Mouse (Mus musculus) lung, postnatal 10 days (tissue): ENCODE data around the gene Astn1.

Experiments
- DNase-seq: peaks from one replicate; pipeline ENCODE4 v3.0.0; 2021

Gene Astn1

DNA sequence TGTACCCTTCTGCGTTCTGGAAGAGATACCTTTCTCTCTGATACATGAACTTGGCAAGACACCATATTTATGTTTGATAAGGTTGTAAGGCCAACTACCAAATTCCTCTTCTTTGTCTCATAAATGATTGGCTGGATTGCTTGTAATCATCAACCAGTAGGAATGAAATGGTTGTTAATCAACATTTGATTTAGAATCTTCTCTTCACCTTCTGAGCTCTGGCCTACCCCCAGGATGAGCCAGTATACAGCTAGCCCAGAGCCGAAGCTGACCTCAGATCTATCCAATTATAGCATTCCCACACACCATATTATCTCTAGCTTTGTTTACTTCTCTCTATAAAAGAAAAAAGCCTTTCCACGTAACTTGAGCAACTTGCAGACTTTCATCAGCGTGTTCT is 270.9 kb downstream of the Astn1 start:
- DNase-seq: no peak

DNA sequence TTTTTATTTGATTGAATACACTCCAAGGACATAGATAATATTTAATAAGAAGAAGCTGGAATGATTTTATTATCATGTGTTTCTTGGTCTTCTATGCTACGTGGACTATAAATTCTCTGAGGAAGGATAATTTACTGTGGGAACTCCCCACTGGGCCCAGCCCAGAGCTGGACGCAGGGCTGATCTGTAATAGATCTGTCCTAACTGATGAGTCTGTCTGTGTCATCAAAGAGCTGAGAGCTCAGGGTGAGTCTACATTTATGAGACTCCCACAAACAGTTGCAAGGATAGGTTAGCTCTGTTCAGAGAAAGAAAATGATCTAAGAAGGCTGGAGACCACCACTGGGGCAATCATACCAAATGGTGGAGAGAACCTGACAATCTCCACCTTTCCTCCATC is 271.4 kb downstream of the Astn1 start:
- no peak for DNase-seq

DNA sequence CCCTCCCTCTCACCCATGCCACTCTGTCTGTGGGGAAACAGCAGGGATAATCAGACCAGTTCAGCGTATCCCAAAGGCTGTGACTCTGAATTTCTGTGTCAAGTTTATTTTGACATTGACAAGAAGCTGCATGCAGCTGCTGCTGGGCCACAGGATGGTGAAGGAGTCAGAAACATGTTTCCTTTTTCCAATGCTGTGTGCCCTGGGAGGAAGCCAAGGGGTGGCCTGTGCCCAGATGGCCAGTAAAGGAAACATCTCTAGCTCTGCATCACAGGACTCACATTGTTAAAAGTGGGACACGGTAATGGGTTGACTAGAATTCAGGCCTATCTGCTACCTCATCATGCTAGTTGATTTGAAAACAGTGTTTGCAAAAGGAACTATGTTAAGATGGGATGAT is 279.2 kb downstream of the Astn1 start:
- DNase-seq: peak; percentile 13

DNA sequence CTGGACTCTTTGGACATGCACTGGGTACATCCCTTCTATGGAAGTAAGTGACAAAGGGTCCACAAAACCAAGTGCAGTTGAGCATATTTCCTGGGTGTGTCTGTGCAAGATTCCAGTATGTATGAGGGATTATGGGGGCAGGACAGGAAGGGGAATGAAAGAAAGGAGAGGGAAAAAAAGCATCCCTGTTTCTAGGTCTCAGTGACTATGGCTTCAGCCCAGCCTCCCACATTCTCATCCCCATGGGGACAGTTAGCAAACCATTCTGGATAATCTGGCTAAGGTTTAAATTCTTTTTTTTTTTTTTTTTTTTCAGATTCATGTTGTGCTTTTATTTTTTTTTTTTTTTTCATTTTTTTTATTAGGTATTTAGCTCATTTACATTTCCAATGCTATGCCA is 280.2 kb downstream of the Astn1 start:
- no peak for DNase-seq

DNA sequence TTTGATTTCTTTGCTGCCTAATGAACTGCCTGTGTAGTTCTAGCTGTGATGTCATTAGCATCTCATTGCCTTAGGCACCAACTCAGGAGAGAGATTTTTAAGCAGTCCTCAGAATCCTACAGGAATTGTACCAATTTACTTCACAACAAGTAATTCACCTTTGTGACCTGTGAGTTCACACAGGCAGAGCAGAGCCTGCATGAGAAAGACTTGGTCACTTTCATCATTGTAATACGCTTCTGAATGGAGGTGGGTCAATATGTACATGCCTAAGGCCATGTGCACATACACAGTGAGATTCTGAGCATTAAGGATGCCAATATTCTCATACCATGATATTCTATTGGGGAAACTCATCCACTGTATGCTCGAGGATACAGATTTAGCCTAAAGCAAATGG is 290.7 kb downstream of the Astn1 start:
- no peak for DNase-seq

DNA sequence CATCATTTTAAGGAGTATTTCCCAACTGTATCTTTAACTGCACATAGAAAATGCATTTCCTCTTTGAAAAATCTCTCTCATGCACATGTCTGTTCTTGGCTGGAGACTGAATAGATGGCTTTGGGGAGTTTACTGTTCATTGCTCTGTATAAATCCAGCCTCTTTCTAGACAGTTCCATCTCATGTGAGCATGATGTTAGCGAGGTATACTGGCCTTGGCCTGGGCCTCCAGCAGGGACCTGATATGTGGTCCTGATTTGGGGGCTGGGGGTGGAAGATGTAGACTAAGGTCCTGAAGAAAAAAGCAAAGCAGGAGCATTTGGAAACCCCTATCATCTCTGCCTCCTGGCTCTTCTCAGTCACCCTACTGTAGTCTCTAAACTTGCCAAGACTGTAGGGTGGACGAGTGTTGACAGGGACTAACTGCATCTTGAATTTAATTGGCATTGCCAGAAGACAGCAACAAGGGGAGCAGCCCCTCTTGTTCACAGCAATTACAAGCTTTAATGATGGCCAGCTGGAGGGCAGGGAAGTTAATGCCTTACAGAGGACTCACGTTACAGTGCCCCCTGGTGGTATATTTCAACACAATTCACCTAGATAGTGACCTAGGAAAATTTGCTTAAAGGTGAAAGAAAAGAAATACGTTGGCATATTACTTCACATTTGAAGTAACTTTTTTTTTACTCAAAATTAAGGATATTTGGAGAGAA is 291.9 kb downstream of the Astn1 start:
- peak; percentile 50 for DNase-seq

DNA sequence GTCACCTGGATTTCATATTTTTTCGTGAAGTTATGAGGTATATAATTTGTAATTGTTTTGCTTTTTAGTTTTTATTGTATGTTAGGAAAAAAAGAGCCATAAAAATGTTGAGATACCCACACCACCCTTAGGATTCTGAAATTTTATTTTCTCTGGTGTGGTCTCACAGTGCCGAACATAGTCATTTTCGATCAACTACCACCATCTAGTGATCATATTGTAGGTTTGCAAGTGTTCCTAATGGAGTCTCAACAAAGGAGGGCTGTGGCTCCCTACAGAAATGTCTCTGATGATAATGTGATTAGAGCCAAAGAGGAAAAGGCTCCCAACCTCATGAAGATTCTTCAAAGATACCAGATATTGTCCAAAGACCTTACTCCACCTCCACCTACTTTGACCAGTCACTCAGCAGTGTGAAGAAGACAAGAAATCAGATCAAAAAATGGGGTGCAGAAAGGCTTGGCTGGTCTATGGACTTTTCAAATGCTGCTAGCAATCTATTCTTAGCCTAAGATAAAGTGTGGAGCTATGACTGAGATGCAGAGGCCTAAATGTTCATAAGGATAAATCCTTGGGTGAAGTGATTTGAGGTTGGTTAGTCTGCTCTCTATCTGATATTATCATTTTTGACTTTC is 292.6 kb downstream of the Astn1 start:
- no peak for DNase-seq

DNA sequence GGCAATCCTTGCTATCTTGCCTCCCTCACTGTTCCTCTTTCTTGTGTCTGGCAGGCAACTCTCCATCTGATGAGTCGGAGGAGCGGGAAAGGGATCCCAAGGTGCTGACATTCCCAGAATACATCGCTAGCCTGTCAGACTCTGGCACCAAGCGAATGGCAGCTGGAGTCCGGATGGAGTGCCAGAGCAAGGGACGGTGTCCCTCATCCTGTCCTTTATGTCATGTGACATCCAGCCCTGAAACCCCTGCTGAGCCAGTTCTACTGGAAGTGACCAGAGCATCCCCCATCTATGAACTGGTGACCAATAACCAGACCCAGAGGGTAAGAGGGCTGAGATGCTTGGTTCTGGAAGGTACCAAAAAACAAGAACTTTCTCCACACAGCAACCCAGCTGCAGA is 294.9 kb downstream of the Astn1 start:
- DNase-seq: no peak

DNA sequence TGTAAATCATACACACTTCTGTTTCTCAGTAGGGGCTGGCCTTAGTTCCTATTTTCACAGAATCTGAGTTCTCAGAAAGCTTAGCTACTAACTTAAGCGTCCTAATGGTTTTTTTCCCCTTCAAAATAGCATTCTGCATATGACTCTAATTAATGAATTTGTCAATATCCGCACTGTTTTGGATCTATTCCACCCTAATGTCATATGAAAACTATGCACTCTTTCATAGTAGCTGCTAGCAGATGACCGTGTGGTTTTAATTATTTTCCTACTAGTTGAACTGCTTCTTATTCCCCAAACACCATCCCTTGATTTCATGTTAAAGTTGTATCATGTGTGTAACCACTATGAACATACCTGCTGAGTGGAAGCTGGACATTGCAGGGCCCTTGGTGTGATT is 303.9 kb downstream of the Astn1 start:
- DNase-seq: no peak

DNA sequence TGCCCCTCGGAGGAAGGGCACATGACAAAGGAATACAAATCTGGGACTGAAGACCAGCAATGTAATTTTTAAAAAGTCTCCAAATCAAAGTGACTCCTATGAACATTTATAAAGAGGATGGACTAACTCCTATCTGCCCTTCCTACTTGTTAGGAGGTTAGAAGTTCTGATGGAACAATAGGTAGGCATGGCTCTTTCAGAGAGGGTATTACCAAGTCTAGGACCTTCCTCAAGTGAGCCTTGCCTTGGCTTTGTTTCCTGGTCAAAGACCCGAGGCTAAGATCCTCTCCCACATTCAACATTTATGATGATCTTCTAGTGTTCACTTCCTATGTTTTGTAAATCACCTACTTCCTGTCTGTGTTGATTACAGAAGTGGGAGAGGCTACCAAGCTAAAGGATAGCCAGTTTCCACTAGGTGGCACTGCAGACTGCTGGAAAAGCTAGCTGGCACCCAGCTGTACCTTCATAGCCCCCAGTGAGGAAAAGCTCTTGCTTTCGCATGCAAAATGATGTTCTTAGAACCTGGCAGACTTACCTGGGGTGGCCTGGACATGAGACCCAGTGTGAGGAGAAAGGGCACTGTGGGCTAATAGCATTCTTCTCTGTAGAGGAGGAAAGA is 308.0 kb downstream of the Astn1 start:
- peak; percentile 83 for DNase-seq

DNA sequence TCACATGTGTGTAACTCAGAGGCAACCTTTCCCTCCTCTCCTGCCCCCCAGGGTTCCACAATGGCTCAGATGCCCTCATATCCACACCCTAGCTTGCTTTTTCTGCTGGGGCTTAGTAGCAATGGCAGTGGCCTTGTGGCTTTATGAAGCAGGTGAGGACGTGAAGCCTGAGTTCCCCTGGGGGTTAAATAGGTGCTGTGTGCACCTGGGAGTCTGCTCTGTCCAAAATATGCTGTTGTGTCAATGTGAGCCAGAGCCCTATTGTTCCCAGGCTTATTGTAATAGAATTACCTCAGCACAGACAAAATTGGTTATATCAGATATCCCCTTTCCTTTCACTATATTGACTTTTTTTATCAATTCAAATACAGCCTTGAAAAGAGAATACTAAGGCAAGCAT is 325.7 kb downstream of the Astn1 start:
- DNase-seq: no peak

DNA sequence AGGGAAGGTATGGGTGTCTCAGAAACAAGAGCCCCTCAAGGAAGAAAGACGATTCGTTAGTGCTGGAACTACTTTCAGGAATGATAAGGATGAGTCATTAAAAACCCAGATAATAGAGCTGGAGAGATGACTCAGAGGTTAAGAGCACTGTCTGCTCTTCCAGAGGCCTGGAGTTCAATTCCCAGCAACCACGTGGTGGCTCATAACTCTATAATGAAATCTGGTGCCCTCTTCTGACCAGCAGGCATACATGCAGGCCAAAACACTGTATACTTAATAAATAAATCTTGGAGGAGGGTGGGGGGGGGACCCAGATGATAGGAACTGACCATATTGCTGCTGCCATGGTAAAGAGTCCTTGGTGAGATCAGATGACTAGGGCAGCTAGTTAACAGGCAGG is 335.4 kb downstream of the Astn1 start:
- DNase-seq: no peak

DNA sequence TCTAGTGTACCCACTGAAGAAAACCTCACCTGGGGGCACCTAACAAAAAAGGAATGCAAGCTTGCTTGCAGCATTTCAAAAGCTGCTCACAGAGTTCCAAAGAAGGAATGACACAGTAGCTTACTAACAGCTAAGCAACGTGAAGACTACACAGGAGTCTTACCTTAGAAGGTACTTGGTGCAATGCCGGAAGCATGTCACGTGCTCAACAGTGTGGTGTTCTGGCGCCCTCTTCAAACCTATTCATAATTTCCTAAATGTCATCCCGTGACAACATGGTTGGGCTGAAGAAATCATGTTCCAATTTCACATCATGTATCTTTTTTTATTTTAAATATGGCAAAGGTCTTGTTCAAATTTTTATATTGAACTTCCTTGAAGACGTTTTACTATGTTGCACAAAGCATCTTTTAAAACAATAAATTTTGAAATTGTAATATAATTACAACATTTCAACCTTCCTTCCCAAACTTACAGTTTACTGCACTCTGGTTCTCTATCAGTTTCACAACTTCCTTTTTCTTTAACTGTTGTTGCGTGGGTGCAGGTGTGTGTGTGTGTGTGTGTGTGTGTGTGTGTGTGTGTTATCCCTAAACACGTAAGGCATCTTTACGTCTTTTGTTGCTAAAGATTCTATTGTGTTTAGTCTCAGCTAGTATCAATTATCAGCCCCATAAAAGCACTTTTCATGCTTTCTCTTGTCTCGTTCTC is 335.9 kb downstream of the Astn1 start:
- no peak for DNase-seq

DNA sequence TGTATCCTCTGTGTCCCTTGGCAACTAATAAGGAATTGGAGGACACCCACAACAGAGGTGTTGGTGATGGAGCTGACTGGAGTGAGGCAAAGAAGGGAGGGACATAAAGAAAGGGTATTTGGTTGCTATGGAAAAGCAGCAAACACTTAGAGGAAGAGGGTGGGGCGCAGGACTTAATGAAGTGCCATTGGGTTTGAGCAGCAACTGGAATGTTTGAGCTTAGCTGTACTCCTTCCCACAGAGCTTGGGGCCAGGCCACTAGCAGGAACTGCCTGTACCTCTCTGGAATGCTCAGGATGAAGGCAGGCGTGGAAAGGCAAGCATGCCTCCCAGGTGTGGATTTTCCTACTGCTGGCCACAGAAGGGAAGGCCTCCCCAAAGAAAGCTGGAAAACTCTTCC is 337.2 kb downstream of the Astn1 start:
- DNase-seq: peak; percentile 65

DNA sequence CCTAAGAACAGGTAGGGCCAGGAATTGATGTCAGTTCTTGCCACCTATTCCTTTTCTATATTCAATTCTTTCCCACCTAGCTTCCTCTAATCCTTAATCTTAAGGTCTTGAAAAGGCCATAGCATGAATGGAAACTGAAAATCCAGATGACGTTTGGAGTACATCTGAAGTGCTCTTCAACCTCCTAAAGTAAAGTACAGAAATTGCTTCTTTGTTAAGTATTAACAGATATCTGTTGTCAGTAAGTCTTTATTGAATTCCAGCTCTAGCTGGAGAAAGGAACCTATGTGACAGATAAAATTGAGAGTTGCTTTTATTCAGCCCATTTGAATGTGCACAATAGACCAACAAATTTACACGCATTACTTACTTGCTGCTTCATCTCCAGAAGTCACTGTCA is 338.1 kb downstream of the Astn1 start:
- no peak for DNase-seq

DNA sequence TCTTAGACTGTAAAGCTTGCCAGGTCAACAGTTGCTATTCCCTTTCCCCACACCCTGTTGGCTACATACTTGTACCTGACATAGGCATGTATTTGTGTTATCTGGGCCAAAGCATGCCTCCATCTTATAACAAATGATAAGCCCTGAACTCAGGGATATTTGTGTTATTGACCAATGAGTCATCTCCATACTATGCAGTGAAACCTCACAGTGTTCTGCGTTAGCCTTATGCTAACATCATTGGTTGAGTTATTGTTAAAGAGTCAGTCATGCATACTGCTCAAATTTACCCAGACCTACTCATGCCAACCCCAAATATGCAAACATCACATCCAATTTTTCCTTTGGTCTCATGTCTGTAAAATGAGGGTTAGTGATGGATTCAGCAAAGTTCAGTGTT is 339.3 kb downstream of the Astn1 start:
- DNase-seq: no peak

DNA sequence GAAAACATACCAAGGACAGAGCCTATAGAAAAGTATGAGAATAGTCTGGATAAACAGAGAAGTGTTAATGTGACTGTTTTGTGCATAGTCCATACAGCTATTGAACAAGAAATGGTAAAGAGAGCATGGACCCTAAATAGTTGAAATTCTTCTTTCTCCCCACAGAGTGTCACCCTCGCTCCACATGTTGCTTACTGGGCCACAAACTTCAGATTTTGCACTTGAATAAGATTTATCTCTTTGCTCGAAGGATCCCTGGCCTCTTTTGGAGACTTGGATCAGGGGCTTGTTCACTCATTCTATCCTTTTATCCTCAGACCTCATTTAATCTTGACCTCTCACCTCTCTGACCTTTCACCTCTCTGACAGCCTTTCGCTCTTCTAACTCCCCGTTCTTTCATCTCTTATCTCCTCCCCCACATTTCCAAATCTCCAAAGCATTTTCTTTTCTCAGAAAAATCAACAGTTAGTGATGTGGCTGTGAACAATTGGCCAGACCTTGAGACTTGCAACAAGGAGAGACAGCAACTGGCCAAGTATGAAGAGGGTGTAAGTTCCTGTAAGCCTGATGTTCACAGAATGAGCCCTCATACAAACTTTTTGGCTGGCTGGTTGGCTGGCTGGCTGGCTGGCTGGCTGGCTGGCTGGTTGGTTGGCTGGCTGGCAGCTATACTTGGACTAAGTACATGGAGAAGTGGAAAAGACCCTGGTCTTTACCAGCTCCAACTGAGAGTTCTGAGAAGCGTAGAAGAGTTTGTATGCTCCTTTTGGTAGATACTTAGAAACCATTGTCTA is 351.4 kb downstream of the Astn1 start:
- peak; percentile 41 for DNase-seq

DNA sequence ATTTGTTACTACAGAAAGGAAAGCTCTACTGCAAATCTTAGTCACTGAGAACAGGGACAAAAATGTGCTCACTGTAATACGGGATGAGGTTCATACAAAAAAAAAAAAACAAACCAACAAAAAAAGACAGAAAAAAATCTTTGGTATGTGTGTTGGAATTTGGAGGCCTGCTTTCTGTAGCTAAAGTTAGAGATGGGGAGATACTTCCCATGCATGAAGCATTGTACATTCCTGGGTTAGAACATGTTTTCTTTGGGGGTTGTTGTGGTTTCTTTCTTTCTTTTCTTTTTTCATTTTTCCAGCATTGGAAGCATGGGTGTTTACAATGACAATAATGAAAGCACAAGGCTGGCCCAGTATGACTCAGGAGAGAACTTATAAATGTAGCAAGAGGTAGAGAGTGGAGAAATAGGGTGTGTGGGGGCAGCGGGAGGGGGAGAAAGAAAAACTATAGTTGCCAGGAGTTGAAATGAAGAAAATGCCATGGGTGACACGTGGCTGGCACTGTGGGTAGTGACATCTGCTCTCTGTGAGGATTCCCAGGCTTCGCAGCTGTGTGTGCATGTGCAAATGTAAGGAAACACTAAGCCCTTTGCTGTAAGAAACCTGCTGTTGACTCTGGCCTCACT is 370.9 kb downstream of the Astn1 start:
- DNase-seq: no peak

DNA sequence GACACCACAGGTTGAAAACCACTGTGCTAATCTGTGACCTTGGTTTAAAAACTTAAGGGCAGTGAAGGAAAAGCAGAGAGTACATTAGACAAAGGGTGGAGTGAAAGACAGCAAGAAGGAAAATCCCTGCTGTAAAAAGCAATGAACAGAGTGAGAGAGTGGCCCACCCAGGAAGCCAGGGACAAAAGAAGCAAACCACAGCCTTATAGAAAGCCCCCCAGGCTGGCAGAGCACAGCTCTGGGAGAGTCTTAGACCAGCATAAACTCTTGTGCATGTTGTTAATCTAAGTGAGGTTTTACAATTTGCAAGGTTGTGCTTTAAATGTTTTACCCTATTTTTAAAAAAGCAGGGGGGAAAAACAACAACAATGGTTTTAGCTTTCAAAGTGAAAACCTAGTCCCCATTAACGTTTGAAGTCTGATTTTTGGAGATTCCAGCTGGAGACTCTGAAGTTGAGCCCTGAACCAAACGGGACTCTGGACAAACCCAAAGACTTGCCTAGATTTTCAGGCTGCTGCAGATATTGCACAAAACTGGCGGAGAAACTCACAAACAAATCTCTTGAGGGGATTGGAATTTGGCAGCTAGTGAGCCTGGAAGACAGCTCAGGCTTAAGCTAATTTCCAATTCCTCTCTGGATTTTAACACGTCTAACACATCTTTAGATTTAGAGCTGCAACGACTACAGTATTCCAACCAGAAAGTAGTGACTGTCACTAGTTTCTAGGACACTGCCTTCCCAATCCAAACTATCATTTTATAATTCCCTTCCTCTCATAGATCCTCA is 377.3 kb downstream of the Astn1 start:
- peak; percentile 24 for DNase-seq

DNA sequence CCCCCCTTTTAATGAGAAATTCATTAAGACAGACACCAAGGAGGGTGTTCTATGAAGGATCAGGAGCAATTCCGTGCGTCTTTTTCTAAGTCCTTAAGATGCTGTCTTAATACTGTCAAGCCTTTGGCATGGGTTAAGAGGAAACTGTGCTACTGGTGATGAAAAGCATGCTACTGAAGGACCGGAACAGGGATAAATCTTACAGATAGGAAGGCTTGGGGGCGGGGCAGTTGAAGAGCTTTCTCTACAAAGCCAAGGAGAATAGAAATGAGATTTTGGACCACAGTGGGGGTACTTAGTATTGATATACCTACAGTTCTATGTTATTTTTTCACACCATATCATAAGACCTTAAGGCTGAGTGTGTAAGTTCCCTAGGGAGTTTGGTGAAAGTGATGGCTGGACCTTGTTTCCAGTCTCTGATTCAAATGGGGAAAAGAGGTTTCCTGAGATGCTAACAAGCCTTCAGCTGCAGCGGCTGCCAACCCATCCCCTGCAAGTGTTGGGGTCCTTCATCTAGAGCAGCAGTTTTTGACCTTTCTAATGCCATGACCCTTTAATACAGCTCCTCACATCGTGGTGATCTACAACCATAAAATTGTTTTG is 378.2 kb downstream of the Astn1 start:
- DNase-seq: no peak

DNA sequence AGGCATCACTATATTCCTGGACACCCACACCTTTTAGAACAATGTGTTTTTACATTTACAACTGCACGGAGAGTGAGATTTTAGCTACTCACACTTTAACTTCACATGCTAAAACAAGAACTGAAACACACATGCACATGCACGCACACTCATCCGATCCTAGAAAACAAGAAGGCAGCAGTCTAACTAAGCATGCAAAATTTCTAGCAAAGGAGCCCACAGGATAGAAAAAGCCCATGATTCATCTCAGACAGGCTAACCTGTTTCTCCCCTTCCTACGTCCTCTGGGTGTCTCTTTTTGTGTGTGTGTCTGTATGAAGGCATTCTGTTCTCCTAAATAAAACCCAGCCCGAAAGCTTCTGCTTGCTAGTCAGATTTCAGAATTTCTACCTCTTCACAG is 378.9 kb downstream of the Astn1 start:
- DNase-seq: no peak
